Mouse (Mus musculus) thymus, adult 2 months (tissue): ENCODE data around the gene Fkbp5. TPM values are rescaled to one million over a fixed set of nuclear protein-coding genes. Genes with fewer than 3 reads are reported as not detected.

Source experiments
- DNase-seq: peaks from one replicate; pipeline ENCODE4 v3.0.0; 2021
- H3K27ac ChIP-seq: fragments of 200-500 bp; 2 replicates; pipeline ENCODE4 v1.5.1; 2012; ENCODE audit warnings: low read length, control low read depth; ENCODE audit not compliant: control insufficient read depth, insufficient read depth
- H3K27me3 ChIP-seq: fragments of 200-500 bp; 2 replicates; pipeline ENCODE4 v1.6.1; 2012; ENCODE audit warnings: mild to moderate bottlenecking, low read length, moderate library complexity, mixed read lengths; ENCODE audit not compliant: control insufficient read depth, insufficient read depth
- H3K36me3 ChIP-seq: fragments of 200-500 bp; 2 replicates; pipeline ENCODE4 v1.6.1; 2012; ENCODE audit warnings: mild to moderate bottlenecking, low read length, moderate library complexity; ENCODE audit not compliant: control insufficient read depth, insufficient read depth
- H3K4me1 ChIP-seq: fragments of 200-500 bp; replicated peaks from 2 replicates; pipeline ENCODE4 v1.6.1; 2012; ENCODE audit warnings: low read length; ENCODE audit not compliant: control insufficient read depth, insufficient read depth
- H3K4me3 ChIP-seq: fragments of 200-500 bp; 2 replicates; pipeline ENCODE4 v1.5.1; 2012; ENCODE audit warnings: mild to moderate bottlenecking, low read length, control low read depth, moderate library complexity; ENCODE audit not compliant: control insufficient read depth, insufficient read depth
- CTCF ChIP-seq: fragments of 200-500 bp; IDR thresholded peaks from 2 replicates; pipeline ENCODE4 v1.5.1; 2012; ENCODE audit warnings: mild to moderate bottlenecking, control low read depth, low read length, moderate library complexity, borderline replicate concordance; ENCODE audit not compliant: control insufficient read depth, poor library complexity, insufficient read depth; ENCODE audit errors: extremely low read depth
- POLR2A ChIP-seq: fragments of 200-500 bp; IDR thresholded peaks from 2 replicates; pipeline ENCODE4 v1.6.1; 2012; ENCODE audit warnings: mild to moderate bottlenecking, low read length, control low read depth, moderate library complexity; ENCODE audit not compliant: control insufficient read depth, poor library complexity, insufficient read depth; ENCODE audit errors: extremely low read depth
- WGBS: fragments of 180-500 bp; shearing (Covaris S2); methylation state at CpG from one replicate; pipeline ENCODE4 v1.1.7; 2018; 5-methylcytosine and 5-hydroxymethylcytosine counted together
- polyA plus RNA-seq: library from polyadenylated mRNA; depleted of rRNA; stranded (reverse); fragments of >200 nt; gene quantifications from 2 replicates; pipeline ENCODE4 v1.2.3, GENCODE M21; 2012

Gene Fkbp5
- polyA plus RNA-seq, 1 experiment: 157 TPM

GRCm38 (mm10) chr17:28451487-28451886 is 65.8 kb downstream of the Fkbp5 start:
- peaks cover 7% of the 10 kb centered on the region for H3K4me1 ChIP-seq
- WGBS: 94% methylated on average over 5 of the region's 5 CpGs

DNA sequence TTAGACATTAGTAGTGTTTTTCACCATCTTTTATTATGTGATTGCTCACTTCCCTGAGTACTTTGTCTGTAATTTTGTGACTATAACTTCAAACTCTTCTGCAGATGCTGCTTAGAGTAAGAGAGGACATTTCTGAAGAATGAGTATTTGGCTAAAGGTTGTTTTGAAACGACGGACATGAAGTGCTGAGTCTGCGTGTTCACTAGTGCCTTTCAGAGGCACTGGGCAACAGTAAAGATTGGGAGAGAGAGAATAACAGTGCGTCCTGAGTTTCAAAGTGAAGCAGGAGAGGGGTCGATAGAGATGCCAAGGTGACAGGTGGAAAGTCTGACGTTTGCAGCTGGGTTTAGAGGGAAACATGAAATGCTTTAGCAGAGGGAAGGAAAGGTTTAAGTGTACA is 69.1 kb downstream of the Fkbp5 start:
- DNase-seq: no peak
- Histone ChIP-seq H3K4me1 (peaks cover 7% of the 10 kb centered on the region), H3K4me3 (no peak overlapping the region), H3K36me3 (peaks cover 4% of the 10 kb centered on the region), H3K27ac (no peak overlapping the region), H3K27me3 (no peaks in the 10 kb centered on the region)
- 78% methylated on average over 6 of the region's 6 CpGs for WGBS
- TF ChIP-seq CTCF (no peak), POLR2A (no peak)

More at GRCm38 (mm10) chr17:28451487-28451886, 65.8 kb downstream of the Fkbp5 start:
- Histone ChIP-seq H3K4me3 (no peak overlapping the region), H3K36me3 (peaks cover 4% of the 10 kb centered on the region), H3K27ac (no peak overlapping the region), H3K27me3 (no peaks in the 10 kb centered on the region)
- DNase-seq: no peak
- TF ChIP-seq POLR2A (no peak), CTCF (no peak)

DNA sequence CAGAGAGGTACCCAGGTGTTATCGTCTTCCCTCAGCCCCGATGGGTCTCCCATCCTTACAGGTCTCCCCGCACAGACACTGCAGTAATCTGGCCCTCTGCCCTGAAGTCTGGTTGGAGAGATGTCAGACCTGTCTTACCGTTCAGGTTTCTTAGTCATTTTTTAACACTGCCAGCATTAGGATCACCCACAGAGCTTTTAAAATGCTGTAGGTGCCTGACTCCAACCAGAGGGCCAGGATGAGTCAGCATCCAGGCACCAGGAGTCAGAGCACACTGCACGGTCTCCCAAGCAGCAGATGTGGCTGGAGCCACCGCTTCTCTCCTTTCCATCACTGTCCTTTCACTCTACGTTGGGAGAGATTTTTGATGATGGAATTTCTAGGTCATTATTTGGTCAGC is 69.5 kb downstream of the Fkbp5 start:
- Histone ChIP-seq H3K27me3 (no peaks in the 10 kb centered on the region), H3K4me3 (no peak overlapping the region), H3K27ac (no peak overlapping the region), H3K4me1 (peaks cover 9% of the 10 kb centered on the region), H3K36me3 (peaks cover 4% of the 10 kb centered on the region)
- WGBS: 84% methylated on average over 7 of the region's 7 CpGs
- DNase-seq: no peak
- TF ChIP-seq CTCF (no peak), POLR2A (no peak)

DNA sequence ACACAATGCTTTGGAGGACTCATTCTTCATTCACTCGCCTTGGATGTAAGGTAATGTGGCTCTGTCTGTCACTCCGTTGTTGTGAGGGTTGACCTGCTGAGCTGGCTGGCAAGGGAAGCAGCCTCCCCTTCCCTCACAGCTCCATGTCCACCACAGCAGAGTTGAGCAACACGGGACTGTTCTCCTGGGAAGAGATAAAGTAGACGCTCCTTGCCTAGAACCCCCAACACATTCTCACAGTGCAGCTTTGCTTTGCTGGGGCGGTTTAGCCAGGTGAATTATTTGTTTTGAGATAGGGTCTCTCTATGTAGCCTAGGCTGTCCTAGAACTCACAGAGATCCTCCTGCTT is 70.5 kb downstream of the Fkbp5 start:
- Histone ChIP-seq H3K27ac (no peak overlapping the region), H3K36me3 (peaks cover 4% of the 10 kb centered on the region), H3K27me3 (no peaks in the 10 kb centered on the region), H3K4me3 (no peak overlapping the region), H3K4me1 (peaks cover 14% of the 10 kb centered on the region)
- DNase-seq: no peak
- TF ChIP-seq POLR2A: no peak
- TF ChIP-seq CTCF: no peak
- 92% methylated on average over 5 of the region's 5 CpGs for WGBS

DNA sequence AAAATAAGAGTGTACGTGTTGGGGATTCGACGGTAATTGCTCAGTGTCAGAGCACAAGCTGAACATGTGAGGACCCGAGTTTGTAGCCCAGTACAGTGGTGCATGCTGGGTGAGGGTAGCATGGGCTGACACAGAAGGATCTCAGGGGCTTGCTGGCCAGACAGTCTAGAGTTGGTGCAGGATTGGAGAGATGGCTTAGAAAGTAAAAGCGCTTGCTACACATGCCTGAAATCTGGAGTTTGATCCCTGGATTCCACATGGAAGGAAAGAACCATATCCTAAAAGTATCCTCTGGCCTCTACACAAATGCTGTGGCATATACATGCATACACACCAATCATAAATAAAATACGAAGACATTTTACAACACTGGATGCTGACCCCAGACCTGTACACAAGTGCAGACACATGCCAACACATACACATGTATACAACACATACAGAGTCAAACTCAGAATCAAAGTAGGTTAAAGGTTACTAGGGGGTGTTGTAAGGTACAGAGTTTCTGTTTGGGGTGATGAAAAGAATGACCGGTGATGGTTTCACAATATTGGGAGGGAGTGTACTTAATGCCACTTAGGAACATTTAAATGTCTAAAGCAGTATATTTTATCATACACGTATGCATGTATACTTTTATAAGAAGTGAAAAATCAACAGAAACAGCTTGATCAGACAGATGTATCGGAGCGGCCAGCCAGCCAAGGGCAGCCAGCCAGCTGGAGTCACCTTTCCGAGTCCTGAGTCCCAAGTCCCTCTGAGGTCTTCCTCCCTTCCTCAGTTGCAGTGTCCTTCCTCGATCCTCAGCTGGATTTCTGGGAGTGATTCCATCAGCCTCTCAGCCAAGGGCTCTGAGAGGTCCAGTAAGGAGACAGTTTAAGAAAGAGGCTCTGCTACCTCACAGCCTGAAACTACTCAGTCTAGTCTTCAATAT is 71.2 kb downstream of the Fkbp5 start:
- H3K4me3 ChIP-seq: no peak overlapping the region
- WGBS: 94% methylated on average over 12 of the region's 12 CpGs
- no peak for DNase-seq
- no peak for TF ChIP-seq CTCF
- TF ChIP-seq POLR2A: no peak
- H3K27ac ChIP-seq: no peak overlapping the region
- peaks cover 8% of the 10 kb centered on the region for H3K36me3 ChIP-seq
- H3K4me1 ChIP-seq: peaks cover 14% of the 10 kb centered on the region
- H3K27me3 ChIP-seq: no peaks in the 10 kb centered on the region

DNA sequence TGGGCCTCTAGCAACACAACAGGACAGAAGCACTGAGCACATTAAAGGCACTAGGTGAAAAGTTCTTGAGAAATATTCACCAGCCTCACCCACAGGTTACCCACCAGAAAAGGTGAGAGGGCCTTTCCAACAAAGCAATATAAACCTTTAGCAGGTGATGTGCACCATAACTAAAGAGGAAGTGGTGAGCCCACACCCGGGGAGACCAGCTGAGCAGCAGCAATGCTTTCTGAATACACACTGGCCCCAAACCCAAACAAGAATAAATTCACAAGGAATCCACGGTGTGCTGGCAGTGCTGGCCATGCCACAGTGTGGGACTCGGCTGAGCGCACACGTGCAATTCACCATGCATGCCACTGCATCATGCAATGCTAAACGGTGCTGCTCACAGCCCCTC is 74.7 kb downstream of the Fkbp5 start:
- Histone ChIP-seq H3K4me1 (peaks cover 8% of the 10 kb centered on the region), H3K36me3 (peaks cover 28% of the 10 kb centered on the region), H3K27ac (peak overlapping the region; percentile 26; the same call in 1 of the 2 replicates), H3K27me3 (no peaks in the 10 kb centered on the region), H3K4me3 (no peak overlapping the region)
- 20% methylated on average over 6 of the region's 6 CpGs for WGBS
- peak; percentile 33 for DNase-seq
- TF ChIP-seq POLR2A (no peak), CTCF (no peak)

DNA sequence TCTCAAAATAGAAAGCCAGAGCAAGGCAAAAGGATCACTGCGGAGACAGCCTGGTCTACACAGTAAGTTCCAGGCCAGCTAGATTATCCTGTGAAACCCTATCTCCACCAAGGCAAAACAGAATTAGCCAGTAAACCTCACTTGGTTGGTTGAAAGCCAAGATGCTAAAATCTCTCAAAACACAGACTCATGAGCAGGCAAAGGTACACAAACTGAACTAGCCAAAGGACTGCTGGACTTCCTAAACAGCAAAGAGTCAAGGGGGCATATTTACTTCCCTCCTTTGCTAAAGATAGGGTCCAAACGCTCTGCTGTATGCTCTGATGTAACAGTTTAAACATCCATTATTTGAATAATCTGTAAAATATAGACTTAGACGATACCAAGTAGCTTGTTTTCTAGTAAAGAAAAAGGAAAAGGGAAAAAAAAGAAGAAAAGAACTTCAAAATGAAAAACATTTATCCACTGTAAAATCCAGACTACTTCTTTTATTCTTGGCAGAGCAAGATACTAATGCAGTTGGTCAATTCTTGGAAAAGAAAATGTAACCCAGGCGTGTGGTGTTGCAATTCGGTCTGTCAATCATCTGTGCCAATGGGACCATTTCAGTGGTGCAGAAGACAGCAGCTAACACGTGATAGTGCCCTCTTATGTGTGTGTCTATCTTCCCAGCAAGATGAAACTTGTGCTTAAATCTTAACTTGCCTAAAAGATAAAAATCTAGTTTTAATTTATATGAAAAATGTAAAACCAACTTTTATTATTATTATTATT is 78.8 kb downstream of the Fkbp5 start:
- peaks cover 58% of the 10 kb centered on the region for H3K36me3 ChIP-seq
- 92% methylated on average over 6 of the region's 6 CpGs for WGBS
- TF ChIP-seq POLR2A: no peak
- no peak for TF ChIP-seq CTCF

More for the DNA sequence above, 78.8 kb downstream of the Fkbp5 start:
- Histone ChIP-seq H3K27ac (no peak overlapping the region), H3K4me1 (peaks cover 8% of the 10 kb centered on the region), H3K27me3 (no peaks in the 10 kb centered on the region), H3K4me3 (no peak overlapping the region)
- no peak for DNase-seq
